Comparison of ENCODE assay signal across 15 mouse cellular contexts in genomic region chr5:146679198-146679681, GRCm38 (mm10).
DNase-seq lines count a peak whose midpoint lies in the region; ATAC-seq lines count a peak whose summit lies in the region.
"Had no signal": no experiment of that assay in that cellular context is flagged by ENCODE, and none has a peak within 500 bp of the region (broad histone marks: within the 10 kb centered on the region; RNA-seq: fewer than 3 reads in every experiment).

No protein-coding gene starts in this region.

- peak overlapping the region; percentile 86 for H3K27ac ChIP-seq in liver, embryonic 12.5 days
- H3K27ac ChIP-seq in hindbrain, embryonic 12.5 days: no peak overlapping the region
- H3K27ac ChIP-seq in midbrain, embryonic 14.5 days (replicated peaks; ENCODE audit: low read depth, low read length): no peak overlapping the region
- H3K27ac ChIP-seq: hindbrain, embryonic 13.5 days; left cerebral cortex, adult 2 months; midbrain, embryonic 12.5 days had no signal

- peak; percentile 12 to 29 for DNase-seq in kidney, postnatal 36 days
- DNase-seq in kidney, postnatal 4 days: no peak
- DNase-seq in yolk sac, embryonic 10.5 days (ENCODE audit: low spot score): peak; percentile 49
- DNase-seq in midbrain, embryonic 14.5 days: no peak
- DNase-seq: cerebellum, adult 18-20 months; kidney, postnatal 14 days; lung, postnatal 36 days; thymus, postnatal 36 days had no signal

- H3K4me2 ChIP-seq in liver, embryonic 12.5 days: peak overlapping the region; percentile 34
- no peak overlapping the region for H3K4me2 ChIP-seq in hindbrain, embryonic 12.5 days (replicated peaks)
- no peak overlapping the region for H3K4me2 ChIP-seq in midbrain, embryonic 14.5 days (ENCODE audit: low read length)
- H3K4me2 ChIP-seq: hindbrain, embryonic 13.5 days; midbrain, embryonic 12.5 days had no signal

- WGBS in liver, embryonic 12.5 days (ENCODE audit: insufficient replicate concordance): 32% methylated on average over 6 of the region's 6 CpGs
- WGBS in hindbrain, embryonic 12.5 days: 81% methylated on average over 6 of the region's 6 CpGs
- 84% methylated on average over 6 of the region's 6 CpGs for WGBS in midbrain, embryonic 14.5 days

- H3K9me3 ChIP-seq in liver, embryonic 12.5 days (replicated peaks): no peaks in the 10 kb centered on the region
- H3K9me3 ChIP-seq in hindbrain, embryonic 12.5 days (replicated peaks): no peaks in the 10 kb centered on the region
- no peaks in the 10 kb centered on the region for H3K9me3 ChIP-seq in midbrain, embryonic 14.5 days (ENCODE audit: control insufficient read depth, low read length)
- H3K9me3 ChIP-seq: hindbrain, embryonic 13.5 days; midbrain, embryonic 12.5 days had no signal

- H3K36me3 ChIP-seq in liver, embryonic 12.5 days: no peaks in the 10 kb centered on the region
- no peaks in the 10 kb centered on the region for H3K36me3 ChIP-seq in hindbrain, embryonic 12.5 days
- no peaks in the 10 kb centered on the region for H3K36me3 ChIP-seq in midbrain, embryonic 14.5 days (ENCODE audit: control insufficient read depth, insufficient read depth, low read length)
- H3K36me3 ChIP-seq: hindbrain, embryonic 13.5 days; midbrain, embryonic 12.5 days had no signal

- peaks cover 13% of the 10 kb centered on the region; the same call in 1 of the 2 replicates for H3K27me3 ChIP-seq in liver, embryonic 12.5 days (replicated peaks)
- H3K27me3 ChIP-seq in hindbrain, embryonic 12.5 days: peaks cover 16% of the 10 kb centered on the region; the same call in 1 of the 2 replicates
- H3K27me3 ChIP-seq in midbrain, embryonic 14.5 days (ENCODE audit: control insufficient read depth, insufficient read depth, low read length): 0 out of 2 replicates have a peak, but pooled peaks cover 7% of the 10 kb centered on the region

- H3K4me3 ChIP-seq in liver, embryonic 12.5 days: no peak overlapping the region
- no peak overlapping the region for H3K4me3 ChIP-seq in hindbrain, embryonic 12.5 days
- no peak overlapping the region for H3K4me3 ChIP-seq in midbrain, embryonic 14.5 days (replicated peaks; ENCODE audit: low read depth, low read length)
- H3K4me3 ChIP-seq: erythroblast, embryonic 14.5 days; hindbrain, embryonic 13.5 days; left cerebral cortex, adult 2 months; midbrain, embryonic 12.5 days had no signal

- H3K4me1 ChIP-seq in liver, embryonic 12.5 days: peaks cover 75% of the 10 kb centered on the region
- peaks cover 9% of the 10 kb centered on the region; the same call in 1 of the 2 replicates for H3K4me1 ChIP-seq in hindbrain, embryonic 12.5 days
- no peaks in the 10 kb centered on the region for H3K4me1 ChIP-seq in midbrain, embryonic 14.5 days (ENCODE audit: control insufficient read depth, insufficient read depth, low read length)

- peak overlapping the region; percentile 20 for H3K9ac ChIP-seq in liver, embryonic 12.5 days
- H3K9ac ChIP-seq in hindbrain, embryonic 12.5 days: no peak overlapping the region
- no peak overlapping the region for H3K9ac ChIP-seq in midbrain, embryonic 14.5 days (replicated peaks; ENCODE audit: low read length)
- H3K9ac ChIP-seq: hindbrain, embryonic 13.5 days; midbrain, embryonic 12.5 days had no signal

- ATAC-seq in erythroblast, adult 5-6 weeks (replicated peaks; ENCODE audit: low FRiP score, poor library complexity, severe bottlenecking): 0 out of 2 replicates have a peak, but pooled peaks have one; percentile 25
- peak; percentile 85 for ATAC-seq in liver, embryonic 12.5 days
- ATAC-seq in hindbrain, embryonic 12.5 days (ENCODE audit: low FRiP score): no peak
- no peak for ATAC-seq in midbrain, embryonic 14.5 days (ENCODE audit: low FRiP score, low TSS enrichment)

Comparison
In these comparisons a context has a peak if more than half of its experiments do, and no peak if none do; other contexts are left out.
1. DNase-seq: peak in kidney, postnatal 36 days (2 of 2) and yolk sac, embryonic 10.5 days (single experiment); none in kidney, postnatal 4 days (0 of 2) and midbrain, embryonic 14.5 days (single experiment).
2. ATAC-seq: peak in erythroblast, adult 5-6 weeks (single experiment) and liver, embryonic 12.5 days (single experiment); none in hindbrain, embryonic 12.5 days (single experiment) and midbrain, embryonic 14.5 days (single experiment).